Mouse (Mus musculus) spleen, adult 2 months (tissue): ENCODE results near the gene Rims1. TPM values are rescaled to one million over a fixed set of nuclear protein-coding genes. Genes with fewer than 3 reads are reported as not detected.

Experiments used
- DNase-seq, 2 experiments: peaks; one replicate each; pipeline versions ENCODE4 v3.0.0 to v3.0.0-alpha.2; 2012 to 2021; ENCODE audit warnings: low spot score in 2 of 2, low read depth in 1 of 2
- H3K27ac ChIP-seq: fragments of 200-500 bp; 2 replicates; pipeline ENCODE4 v1.5.1; 2012; ENCODE audit warnings: low read length, inconsistent platforms; ENCODE audit not compliant: insufficient read depth
- H3K27me3 ChIP-seq: fragments of 200-500 bp; 2 replicates; pipeline ENCODE4 v1.6.1; 2012; ENCODE audit warnings: mild to moderate bottlenecking, moderate library complexity, low read length, inconsistent platforms; ENCODE audit not compliant: control insufficient read depth, insufficient read depth
- H3K36me3 ChIP-seq: fragments of 200-500 bp; 2 replicates; pipeline ENCODE4 v1.6.1; 2012; ENCODE audit warnings: mild to moderate bottlenecking, low read length, inconsistent platforms; ENCODE audit not compliant: control insufficient read depth, insufficient read depth
- H3K4me1 ChIP-seq: fragments of 200-500 bp; 2 replicates; pipeline ENCODE4 v1.6.1; 2011; ENCODE audit warnings: inconsistent platforms; ENCODE audit not compliant: control insufficient read depth, insufficient read depth, insufficient read length
- H3K4me3 ChIP-seq: fragments of 200-500 bp; 2 replicates; pipeline ENCODE4 v1.5.1; 2011; ENCODE audit warnings: mild to moderate bottlenecking, inconsistent platforms; ENCODE audit not compliant: insufficient read depth, insufficient read length; ENCODE audit errors: extremely low read depth
- CTCF ChIP-seq: fragments of 200-500 bp; IDR thresholded peaks from 2 replicates; pipeline ENCODE4 v1.5.1; 2011; ENCODE audit warnings: mild to moderate bottlenecking, inconsistent platforms; ENCODE audit not compliant: insufficient read depth, insufficient read length, insufficient replicate concordance; ENCODE audit errors: extremely low read depth
- POLR2A ChIP-seq: fragments of 200-500 bp; IDR thresholded peaks from 2 replicates; pipeline ENCODE4 v1.6.1; 2011; ENCODE audit warnings: low read depth, low read length, inconsistent platforms
- WGBS: fragments of 180-500 bp; shearing (Covaris S2); methylation state at CpG from one replicate; pipeline ENCODE4 v1.1.7; 2018; 5-methylcytosine and 5-hydroxymethylcytosine counted together
- polyA plus RNA-seq: library from polyadenylated mRNA; depleted of rRNA; stranded (reverse); fragments of >200 nt; gene quantifications from 2 replicates; pipeline ENCODE4 v1.2.3, GENCODE M21; 2012

The Rims1 gene
- polyA plus RNA-seq, 1 experiment, result 0.05 TPM

DNA sequence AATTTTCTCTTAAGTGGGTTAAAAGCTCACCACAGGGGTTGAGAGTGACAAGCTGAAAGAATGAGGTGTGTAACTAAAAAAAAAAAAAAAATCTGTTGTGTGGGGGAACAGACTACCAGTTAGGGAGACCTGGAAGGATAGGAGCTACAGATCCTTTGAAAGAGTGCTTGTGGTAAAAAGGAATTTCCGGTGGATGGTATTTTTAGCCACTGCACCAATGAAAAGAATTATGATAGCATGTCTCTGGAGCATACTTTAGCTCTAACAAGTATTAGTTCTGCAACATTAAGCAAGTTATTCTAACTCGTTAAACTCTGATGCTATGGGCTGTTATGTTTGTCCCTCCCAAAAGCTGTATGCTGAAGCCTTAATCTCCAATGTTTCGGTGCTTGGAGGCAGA, 192.2 kb downstream of the Rims1 start:
- Histone ChIP-seq H3K27me3 (no peaks in the 10 kb centered on the region), H3K27ac (no peak overlapping the region), H3K4me1 (no peaks in the 10 kb centered on the region), H3K36me3 (no peaks in the 10 kb centered on the region), H3K4me3 (no peak overlapping the region)
- 79% methylated on average over 3 of the region's 3 CpGs for WGBS
- DNase-seq, result no peak
- no peak for TF ChIP-seq CTCF
- TF ChIP-seq POLR2A, result no peak

DNA sequence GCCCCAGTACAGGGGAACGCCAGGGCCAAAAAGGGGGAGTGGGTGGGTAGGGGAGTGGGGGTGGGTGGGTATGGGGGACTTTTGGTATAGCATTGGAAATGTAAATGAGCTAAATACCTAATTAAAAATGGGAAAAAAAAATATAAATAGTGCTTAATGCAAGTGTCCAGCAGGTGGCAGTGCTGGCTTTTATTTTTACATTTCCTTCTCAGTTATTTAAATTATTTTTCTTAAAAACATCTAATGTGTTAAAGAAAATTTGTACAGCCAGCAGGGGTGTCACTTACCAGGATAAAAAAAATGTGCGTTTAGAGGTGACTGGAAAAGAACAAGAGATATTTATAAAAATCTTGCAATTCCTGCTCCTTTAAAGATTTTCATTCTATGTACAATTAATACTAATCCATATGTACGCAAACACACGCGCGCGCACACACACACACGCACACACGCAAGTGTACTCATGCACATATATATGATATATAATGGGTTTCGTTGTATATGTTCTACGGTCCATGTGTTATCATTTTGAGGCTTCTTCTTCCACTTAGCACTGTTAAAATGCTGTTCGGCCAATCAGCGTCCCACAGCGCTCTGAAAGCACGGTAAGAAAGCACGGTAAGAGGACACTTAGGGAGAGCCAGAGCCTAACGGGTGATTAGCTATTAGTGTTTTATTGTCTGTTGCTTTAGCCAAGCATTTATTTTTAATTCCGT, 201.3 kb downstream of the Rims1 start:
- WGBS, result 77% methylated on average over 18 of the region's 18 CpGs
- Histone ChIP-seq H3K4me1 (no peaks in the 10 kb centered on the region), H3K4me3 (no peak overlapping the region), H3K36me3 (no peaks in the 10 kb centered on the region), H3K27ac (no peak overlapping the region), H3K27me3 (no peaks in the 10 kb centered on the region)
- TF ChIP-seq CTCF (no peak), POLR2A (no peak)
- no peak for DNase-seq

DNA sequence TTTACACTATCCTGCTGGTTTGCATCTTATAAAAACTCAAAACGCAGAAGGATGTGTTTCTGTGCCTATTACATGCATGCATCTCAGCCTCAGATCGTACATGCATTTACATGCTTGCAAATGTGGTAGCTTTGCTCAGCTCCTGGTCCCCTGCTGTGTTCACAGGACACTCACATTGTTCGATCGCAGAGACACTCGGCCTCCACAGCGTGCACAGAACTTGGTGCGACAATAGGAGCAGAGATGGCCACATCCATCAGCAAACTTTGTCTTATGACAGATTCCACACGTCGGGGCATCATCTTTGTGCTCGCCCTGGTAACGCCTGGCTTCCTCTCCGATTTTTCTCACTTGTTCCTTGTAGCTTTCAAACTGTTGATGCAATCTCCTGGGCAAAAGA, 209.6 kb downstream of the Rims1 start:
- DNase-seq, result no peak
- 89% methylated on average over 12 of the region's 12 CpGs for WGBS
- Histone ChIP-seq H3K4me1 (no peaks in the 10 kb centered on the region), H3K4me3 (no peak overlapping the region), H3K36me3 (no peaks in the 10 kb centered on the region), H3K27ac (no peak overlapping the region), H3K27me3 (no peaks in the 10 kb centered on the region)
- TF ChIP-seq POLR2A, result no peak
- no peak for TF ChIP-seq CTCF

DNA sequence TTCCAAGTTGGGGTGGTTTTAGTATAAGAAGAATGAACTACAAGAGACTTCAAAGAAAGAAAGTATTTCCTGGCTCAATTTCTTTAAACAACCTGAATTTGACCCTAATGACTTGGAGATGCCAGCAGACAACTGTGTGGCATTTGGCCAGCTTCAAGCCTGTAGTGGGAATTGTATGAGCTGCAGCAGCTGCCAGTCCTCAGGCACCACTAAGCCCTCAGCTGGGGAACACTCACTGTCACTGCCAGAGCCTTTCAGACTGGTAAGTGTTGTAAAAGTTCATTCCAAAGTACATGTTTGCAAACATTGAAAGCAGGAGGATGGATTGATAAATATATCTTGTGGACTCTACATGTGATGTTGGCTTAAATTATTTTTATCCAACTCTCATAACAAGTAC, 211.0 kb downstream of the Rims1 start:
- TF ChIP-seq POLR2A, result no peak
- TF ChIP-seq CTCF, result no peak
- Histone ChIP-seq H3K4me1 (no peaks in the 10 kb centered on the region), H3K27ac (no peak overlapping the region), H3K36me3 (no peaks in the 10 kb centered on the region), H3K27me3 (no peaks in the 10 kb centered on the region), H3K4me3 (no peak overlapping the region)
- no peak for DNase-seq

- TF ChIP-seq POLR2A (no peak), CTCF (no peak)
- Histone ChIP-seq H3K4me3 (no peak overlapping the region), H3K36me3 (no peaks in the 10 kb centered on the region), H3K27ac (no peak overlapping the region), H3K4me1 (no peaks in the 10 kb centered on the region), H3K27me3 (no peaks in the 10 kb centered on the region)
- no peak for DNase-seq
- WGBS, result 74% methylated on average over 7 of the region's 7 CpGs
These were observed 217.9 kb downstream of the Rims1 start for GRCm38 (mm10) chr1:22587859-22588383.

DNA sequence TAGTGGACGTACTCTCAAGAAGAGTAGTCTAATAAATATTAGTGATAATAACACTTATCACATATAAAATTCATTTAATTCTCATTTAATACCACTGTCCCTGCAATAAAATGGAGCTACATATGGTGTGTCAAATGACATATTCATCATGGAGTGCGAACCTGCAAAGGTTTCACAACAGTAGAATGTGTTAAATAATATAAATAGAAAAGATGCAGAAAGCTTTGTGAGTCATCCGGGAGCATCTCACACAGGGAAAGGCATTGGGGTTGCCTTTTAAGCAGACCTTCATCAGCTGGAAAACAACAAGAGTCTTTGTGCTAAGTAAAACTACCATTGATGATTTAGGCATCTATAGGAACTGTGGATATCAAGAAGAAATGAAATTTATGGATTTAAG, 220.2 kb downstream of the Rims1 start:
- Histone ChIP-seq H3K4me3 (no peak overlapping the region), H3K27me3 (no peaks in the 10 kb centered on the region), H3K27ac (no peak overlapping the region), H3K36me3 (no peaks in the 10 kb centered on the region), H3K4me1 (no peaks in the 10 kb centered on the region)
- no peak for DNase-seq
- TF ChIP-seq POLR2A, result no peak
- TF ChIP-seq CTCF, result no peak
- WGBS, result 83% methylated on average over 3 of the region's 3 CpGs

GRCm38 (mm10) chr1:22579470-22579869, 226.3 kb downstream of the Rims1 start:
- TF ChIP-seq CTCF (no peak), POLR2A (no peak)
- H3K36me3 ChIP-seq, result no peaks in the 10 kb centered on the region
- H3K4me1 ChIP-seq, result no peaks in the 10 kb centered on the region
- 84% methylated on average over 3 of the region's 3 CpGs for WGBS
- H3K27me3 ChIP-seq, result no peaks in the 10 kb centered on the region
- no peak overlapping the region for H3K27ac ChIP-seq
- H3K4me3 ChIP-seq, result no peak overlapping the region
- no peak for DNase-seq
